Mouse (Mus musculus): ENCODE data around the gene Ahnak2. TPM values are rescaled to one million over a fixed set of nuclear protein-coding genes. Genes with fewer than 3 reads are reported as not detected.

The Ahnak2 gene
- total RNA-seq, 2 experiments from 2014 or later, result 5.3 to 5.5 TPM

GRCm38 (mm10) chr12:112743168-112743975 lies 59.1 kb downstream of the Ahnak2 start:
- peak; percentile 82 to 93 for DNase-seq (ENCODE audit: low spot score in 2 of 2)
- intact Hi-C loops (cut with DNase I), result no loop called here

GRCm38 (mm10) chr12:112742768-112743167 lies 59.7 kb downstream of the Ahnak2 start:
- DNase-seq (ENCODE audit: low spot score in 2 of 2), result no peak
- intact Hi-C loops (cut with DNase I), result no loop called here

DNA sequence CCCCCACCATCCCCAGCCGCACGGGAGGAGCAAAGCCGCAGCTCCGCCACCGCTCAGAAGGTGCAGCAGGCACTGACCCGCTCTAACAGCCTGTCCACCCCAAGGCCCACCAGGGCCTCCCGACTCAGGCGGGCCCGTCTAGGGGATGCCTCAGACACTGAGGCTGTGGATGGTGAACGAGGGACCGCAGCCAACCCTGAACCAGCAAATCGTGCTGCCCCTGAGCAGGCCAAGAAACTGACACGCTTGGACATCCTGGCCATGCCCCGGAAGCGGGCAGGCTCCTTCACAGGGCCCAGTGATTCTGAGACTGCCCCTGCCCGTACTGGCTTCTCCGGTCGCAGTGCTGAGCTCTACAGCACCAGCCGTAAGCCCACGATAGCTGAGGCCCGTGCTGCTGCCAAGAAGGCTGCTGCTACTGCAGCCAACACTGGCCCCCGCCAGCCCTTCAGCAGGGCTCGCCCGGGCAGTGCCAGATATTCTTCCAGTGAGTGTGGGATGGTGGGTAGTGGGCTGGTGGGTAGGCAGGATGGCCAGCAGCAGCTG lies 63.4 kb downstream of the Ahnak2 start:
- DNase-seq (ENCODE audit: low spot score in 2 of 2), result peak in 1 of 2 experiments; percentile 57
- intact Hi-C loops (cut with DNase I), result no loop called here

DNA sequence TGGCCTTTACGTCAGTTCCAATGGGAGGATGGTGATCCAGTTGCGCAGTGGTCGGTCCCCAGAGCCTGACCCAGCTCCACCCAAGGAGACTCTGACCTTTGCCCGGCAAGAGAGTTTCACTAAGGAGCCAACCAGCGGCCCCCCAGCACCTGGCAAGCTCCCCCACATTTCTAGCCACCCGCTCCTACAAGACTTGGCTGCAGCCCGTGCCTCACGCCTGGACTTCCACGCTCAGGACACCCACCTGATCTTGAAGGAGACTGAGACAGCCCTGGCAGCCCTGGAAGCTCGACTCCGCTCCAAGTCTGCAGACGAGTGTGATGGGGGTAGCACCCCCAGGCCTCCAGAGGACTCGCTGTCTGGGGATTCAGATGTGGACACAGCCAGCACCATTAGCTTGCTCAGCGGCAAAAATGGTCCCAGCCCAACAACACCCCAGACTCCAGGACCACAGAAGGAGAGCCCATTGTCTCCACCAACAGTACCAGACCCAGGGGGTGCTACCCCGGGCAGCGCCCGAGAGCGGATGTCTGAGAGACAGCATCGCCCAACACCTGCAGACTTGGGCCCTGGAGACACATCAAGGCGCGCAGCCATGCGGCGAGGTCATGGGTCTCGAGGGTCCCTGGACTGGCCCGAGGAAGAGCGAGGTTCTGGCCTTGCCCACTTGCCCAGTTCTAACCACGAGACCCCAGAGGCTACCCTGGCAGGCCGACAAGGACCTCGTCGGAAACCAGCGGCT lies 64.0 kb downstream of the Ahnak2 start:
- no peak for DNase-seq (ENCODE audit: low spot score in 2 of 2)
- intact Hi-C loops (cut with DNase I), result no loop called here

DNA sequence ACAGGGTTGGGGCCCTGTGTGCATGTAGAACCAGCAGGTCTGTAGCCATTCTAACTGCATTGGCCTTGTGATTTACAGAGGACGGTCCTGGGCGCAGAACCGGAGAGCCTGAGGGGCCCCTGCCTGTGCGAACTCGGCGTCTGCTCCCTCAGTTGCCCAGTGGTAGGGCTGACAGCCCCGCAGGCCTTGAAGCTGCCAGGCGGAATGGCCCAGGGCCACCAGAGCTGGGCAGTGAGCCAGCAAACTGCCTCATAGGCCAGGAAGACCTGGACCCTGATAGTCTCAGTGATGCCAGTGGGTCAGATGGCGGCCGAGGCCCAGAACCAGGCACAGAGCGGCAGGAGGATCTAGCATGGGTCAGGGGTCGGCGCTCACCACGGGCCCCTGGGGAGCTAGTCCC lies 64.7 kb downstream of the Ahnak2 start:
- intact Hi-C loops (cut with DNase I), result no loop called here
- peak in 1 of 2 experiments; percentile 56 for DNase-seq (ENCODE audit: low spot score in 2 of 2)

- no peak for DNase-seq (ENCODE audit: low spot score in 2 of 2)
- intact Hi-C loops (cut with DNase I), result no loop called here
Observed at GRCm38 (mm10) chr12:112737081-112737480, 65.4 kb downstream of the Ahnak2 start.

DNA sequence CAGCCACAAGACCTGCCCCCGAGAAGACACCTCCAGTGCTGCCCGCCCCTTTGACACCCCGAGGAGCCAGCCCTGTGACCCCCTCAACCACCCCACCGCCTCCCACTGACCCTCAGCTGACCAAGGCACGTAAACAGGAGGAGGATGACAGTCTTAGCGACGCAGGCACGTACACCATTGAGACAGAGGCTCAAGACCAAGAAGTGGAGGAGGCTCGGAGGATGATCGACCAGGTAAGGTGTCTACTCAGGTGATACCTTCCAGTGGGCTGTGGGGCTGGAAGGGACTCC lies 65.9 kb downstream of the Ahnak2 start:
- no peak for DNase-seq (ENCODE audit: low spot score in 2 of 2)
- intact Hi-C loops (cut with DNase I), result no loop called here

DNA sequence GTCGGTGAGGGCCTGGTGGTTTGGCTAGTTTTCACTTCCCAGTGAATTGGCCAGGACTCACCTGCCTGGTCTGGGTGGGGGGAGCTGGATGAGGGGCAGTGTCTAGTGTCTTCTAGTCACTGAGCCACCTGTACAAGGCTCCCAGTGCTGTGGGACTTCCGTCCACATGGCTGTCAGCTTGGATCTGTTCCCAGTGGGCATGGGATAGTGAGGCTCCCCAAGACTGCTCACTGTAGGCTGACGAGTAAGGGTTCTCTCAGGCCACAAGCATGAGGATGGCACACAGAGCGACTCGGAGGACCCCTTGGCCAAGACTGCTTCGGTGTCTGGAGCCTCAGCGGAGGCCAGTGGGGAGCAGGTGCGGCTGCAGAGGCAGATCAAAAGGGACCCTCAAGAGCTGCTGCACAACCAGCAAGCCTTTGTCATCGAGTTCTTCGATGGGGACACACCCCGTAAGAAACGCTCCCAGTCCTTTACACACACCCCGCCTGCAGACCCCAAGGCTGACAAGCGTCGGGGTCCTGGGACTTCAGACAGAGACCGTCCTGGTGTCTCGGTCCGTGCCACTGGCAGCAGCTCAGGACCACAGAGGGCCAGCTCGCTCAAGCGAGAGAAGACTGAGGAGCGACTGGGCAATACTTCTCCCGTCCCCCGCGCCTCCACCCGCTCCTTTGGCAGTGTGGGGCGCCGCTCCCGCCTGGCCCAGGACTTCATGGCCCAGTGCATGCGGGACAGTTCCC lies 66.4 kb downstream of the Ahnak2 start:
- intact Hi-C loops (cut with DNase I), result no loop called here
- no peak for DNase-seq (ENCODE audit: low spot score in 2 of 2)

- intact Hi-C loops (cut with DNase I), result no loop called here
- DNase-seq (ENCODE audit: low spot score in 2 of 2), result no peak
Observed at GRCm38 (mm10) chr12:112734881-112735655, 67.4 kb downstream of the Ahnak2 start.

GRCm38 (mm10) chr12:112734108-112734820 lies 68.2 kb downstream of the Ahnak2 start:
- intact Hi-C loops (cut with DNase I), result no loop called here

DNA sequence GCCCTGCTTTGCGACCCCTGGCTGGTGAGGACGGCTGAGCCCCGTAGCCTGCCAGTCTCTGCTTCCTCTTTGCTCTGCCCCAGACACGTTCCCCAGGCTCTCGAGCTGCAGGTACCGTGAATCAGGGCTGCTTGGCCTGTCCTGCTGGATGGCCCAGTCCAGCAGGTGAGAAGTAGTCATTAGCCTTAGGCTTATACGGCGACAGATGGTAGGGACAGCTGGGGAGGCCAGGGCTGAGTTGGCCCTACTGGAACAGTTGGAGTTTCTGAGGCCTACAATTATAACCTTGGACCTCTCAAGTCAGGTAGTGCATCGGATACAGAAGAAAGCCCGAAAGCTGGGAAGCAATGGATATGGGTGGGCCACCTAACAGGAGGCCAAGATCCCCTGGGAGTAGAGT lies 69.9 kb downstream of the Ahnak2 start:
- DNase-seq (ENCODE audit: low spot score in 2 of 2), result no peak
- intact Hi-C loops (cut with DNase I), result no loop called here

More at GRCm38 (mm10) chr12:112734108-112734820, 68.2 kb downstream of the Ahnak2 start:
- no peak for DNase-seq (ENCODE audit: low spot score in 2 of 2)

DNA sequence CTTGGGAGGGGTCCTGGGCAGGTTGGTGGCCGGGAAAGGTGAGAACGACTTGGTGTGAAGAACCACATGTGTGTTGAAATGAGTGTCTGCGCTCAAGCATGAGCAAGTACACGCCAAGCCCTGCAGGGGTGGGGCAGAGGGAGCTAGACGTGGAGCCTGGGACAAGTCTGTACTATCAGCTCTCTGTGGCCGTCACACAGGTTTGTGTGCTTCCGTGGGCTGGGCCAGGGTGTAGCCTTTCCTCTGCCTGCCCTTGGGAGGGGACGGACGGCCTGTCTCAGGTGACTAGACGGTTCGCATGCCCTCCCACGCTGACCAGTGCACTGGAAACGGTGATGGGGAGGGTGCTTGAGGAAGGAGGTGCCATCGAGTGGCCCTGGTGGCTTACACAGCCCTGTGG lies 71.6 kb downstream of the Ahnak2 start:
- DNase-seq (ENCODE audit: low spot score in 2 of 2), result no peak
- intact Hi-C loops (cut with DNase I), result no loop called here

- no peak for DNase-seq (ENCODE audit: low spot score in 2 of 2)
- intact Hi-C loops (cut with DNase I), result no loop called here
Observed at GRCm38 (mm10) chr12:112727801-112728200, 74.7 kb downstream of the Ahnak2 start.

- peak; percentile 79 to 82 for DNase-seq (ENCODE audit: low spot score in 2 of 2)
- intact Hi-C loops (cut with DNase I), result no loop called here
Observed at GRCm38 (mm10) chr12:112724077-112724805, 78.2 kb downstream of the Ahnak2 start.

- intact Hi-C loops (cut with DNase I), result loop anchor here (2.0 kb wide), 1 partner anchor 49 kb away; the partner anchor contains the start of gene Akt1
- no peak for DNase-seq (ENCODE audit: low spot score in 2 of 2)
Observed at GRCm38 (mm10) chr12:112723445-112723844, 79.0 kb downstream of the Ahnak2 start.

GRCm38 (mm10) chr12:112723028-112723330 lies 79.5 kb downstream of the Ahnak2 start:
- no peak for DNase-seq (ENCODE audit: low spot score in 2 of 2)
- intact Hi-C loops (cut with DNase I), result loop anchor here (2.0 kb wide), 1 partner anchor 48 kb away; the partner anchor contains the start of gene Akt1

GRCm38 (mm10) chr12:112722240-112723027 lies 80.0 kb downstream of the Ahnak2 start:
- intact Hi-C loops (cut with DNase I), result loop anchor here (2.0 kb wide), 1 partner anchor 48 kb away; the partner anchor contains the start of gene Akt1
- DNase-seq (ENCODE audit: low spot score in 2 of 2), result peak; percentile 49 to 50
